Comparison of ENCODE assay signal across 17 mouse cellular contexts in genomic region chr15:13366606-13367005, GRCm38 (mm10).
"Had no signal": no experiment of that assay in that cellular context is flagged by ENCODE, and none has a peak within 500 bp of the region (broad histone marks: within the 10 kb centered on the region; RNA-seq: fewer than 3 reads in every experiment).

No protein-coding gene starts in this region.

- H3K27me3 ChIP-seq: lung, embryonic 15.5 days; megakaryocyte, embryonic 14.5 days; midbrain, embryonic 12.5 days; neural tube, embryonic 12.5 days; stomach, embryonic 15.5 days had no signal

- H3K9me3 ChIP-seq: lung, embryonic 15.5 days; midbrain, embryonic 12.5 days; neural tube, embryonic 12.5 days; stomach, embryonic 15.5 days had no signal

- H3K27ac ChIP-seq: lung, embryonic 15.5 days; macrophage; midbrain, embryonic 12.5 days; neural tube, embryonic 12.5 days; stomach, embryonic 15.5 days; stomach, postnatal 0 days had no signal

- H3K4me1 ChIP-seq: lung, embryonic 15.5 days; megakaryocyte, embryonic 14.5 days; midbrain, embryonic 12.5 days; neural tube, embryonic 12.5 days; stomach, embryonic 15.5 days had no signal

- H3K9ac ChIP-seq: liver, postnatal 0 days; lung, embryonic 15.5 days; midbrain, embryonic 12.5 days; neural tube, embryonic 12.5 days; stomach, embryonic 15.5 days had no signal

- H3K4me3 ChIP-seq: lung, embryonic 15.5 days; megakaryocyte, embryonic 14.5 days; midbrain, embryonic 12.5 days; neural tube, embryonic 12.5 days; stomach, embryonic 15.5 days had no signal

- H3K4me2 ChIP-seq: lung, embryonic 15.5 days; midbrain, embryonic 12.5 days; neural tube, embryonic 12.5 days had no signal

- ATAC-seq: liver, postnatal 0 days; lung, postnatal 0 days had no signal

- H3K36me3 ChIP-seq: lung, embryonic 15.5 days; midbrain, embryonic 12.5 days; neural tube, embryonic 12.5 days; stomach, embryonic 15.5 days had no signal

- DNase-seq: liver, postnatal 0 days; lung, adult 2 months; lung, postnatal 14 days; lung, postnatal 36 days; midbrain, embryonic 14.5 days; right cerebral cortex, postnatal 14 days; thymus, adult 2 months; thymus, postnatal 25 days; thymus, postnatal 4 days had no signal
